Mouse (Mus musculus) thymus, adult 2 months (tissue): ENCODE results near the gene Pbxip1. TPM values are rescaled to one million over a fixed set of nuclear protein-coding genes. Genes with fewer than 3 reads are reported as not detected.

ENCODE experiments used
- DNase-seq: peaks from one replicate; pipeline ENCODE4 v3.0.0; 2021
- H3K27ac ChIP-seq: fragments of 200-500 bp; 2 replicates; pipeline ENCODE4 v1.5.1; 2012; ENCODE audit warnings: low read length, control low read depth; ENCODE audit not compliant: control insufficient read depth, insufficient read depth
- H3K27me3 ChIP-seq: fragments of 200-500 bp; 2 replicates; pipeline ENCODE4 v1.6.1; 2012; ENCODE audit warnings: mild to moderate bottlenecking, low read length, moderate library complexity, mixed read lengths; ENCODE audit not compliant: control insufficient read depth, insufficient read depth
- H3K36me3 ChIP-seq: fragments of 200-500 bp; 2 replicates; pipeline ENCODE4 v1.6.1; 2012; ENCODE audit warnings: mild to moderate bottlenecking, low read length, moderate library complexity; ENCODE audit not compliant: control insufficient read depth, insufficient read depth
- H3K4me1 ChIP-seq: fragments of 200-500 bp; replicated peaks from 2 replicates; pipeline ENCODE4 v1.6.1; 2012; ENCODE audit warnings: low read length; ENCODE audit not compliant: control insufficient read depth, insufficient read depth
- H3K4me3 ChIP-seq: fragments of 200-500 bp; 2 replicates; pipeline ENCODE4 v1.5.1; 2012; ENCODE audit warnings: mild to moderate bottlenecking, low read length, control low read depth, moderate library complexity; ENCODE audit not compliant: control insufficient read depth, insufficient read depth
- CTCF ChIP-seq: fragments of 200-500 bp; IDR thresholded peaks from 2 replicates; pipeline ENCODE4 v1.5.1; 2012; ENCODE audit warnings: mild to moderate bottlenecking, control low read depth, low read length, moderate library complexity, borderline replicate concordance; ENCODE audit not compliant: control insufficient read depth, poor library complexity, insufficient read depth; ENCODE audit errors: extremely low read depth
- POLR2A ChIP-seq: fragments of 200-500 bp; IDR thresholded peaks from 2 replicates; pipeline ENCODE4 v1.6.1; 2012; ENCODE audit warnings: mild to moderate bottlenecking, low read length, control low read depth, moderate library complexity; ENCODE audit not compliant: control insufficient read depth, poor library complexity, insufficient read depth; ENCODE audit errors: extremely low read depth
- WGBS: fragments of 180-500 bp; shearing (Covaris S2); methylation state at CpG from one replicate; pipeline ENCODE4 v1.1.7; 2018; 5-methylcytosine and 5-hydroxymethylcytosine counted together
- polyA plus RNA-seq: library from polyadenylated mRNA; depleted of rRNA; stranded (reverse); fragments of >200 nt; gene quantifications from 2 replicates; pipeline ENCODE4 v1.2.3, GENCODE M21; 2012

Pbxip1 gene
- polyA plus RNA-seq, 1 experiment: 41.6 TPM

DNA sequence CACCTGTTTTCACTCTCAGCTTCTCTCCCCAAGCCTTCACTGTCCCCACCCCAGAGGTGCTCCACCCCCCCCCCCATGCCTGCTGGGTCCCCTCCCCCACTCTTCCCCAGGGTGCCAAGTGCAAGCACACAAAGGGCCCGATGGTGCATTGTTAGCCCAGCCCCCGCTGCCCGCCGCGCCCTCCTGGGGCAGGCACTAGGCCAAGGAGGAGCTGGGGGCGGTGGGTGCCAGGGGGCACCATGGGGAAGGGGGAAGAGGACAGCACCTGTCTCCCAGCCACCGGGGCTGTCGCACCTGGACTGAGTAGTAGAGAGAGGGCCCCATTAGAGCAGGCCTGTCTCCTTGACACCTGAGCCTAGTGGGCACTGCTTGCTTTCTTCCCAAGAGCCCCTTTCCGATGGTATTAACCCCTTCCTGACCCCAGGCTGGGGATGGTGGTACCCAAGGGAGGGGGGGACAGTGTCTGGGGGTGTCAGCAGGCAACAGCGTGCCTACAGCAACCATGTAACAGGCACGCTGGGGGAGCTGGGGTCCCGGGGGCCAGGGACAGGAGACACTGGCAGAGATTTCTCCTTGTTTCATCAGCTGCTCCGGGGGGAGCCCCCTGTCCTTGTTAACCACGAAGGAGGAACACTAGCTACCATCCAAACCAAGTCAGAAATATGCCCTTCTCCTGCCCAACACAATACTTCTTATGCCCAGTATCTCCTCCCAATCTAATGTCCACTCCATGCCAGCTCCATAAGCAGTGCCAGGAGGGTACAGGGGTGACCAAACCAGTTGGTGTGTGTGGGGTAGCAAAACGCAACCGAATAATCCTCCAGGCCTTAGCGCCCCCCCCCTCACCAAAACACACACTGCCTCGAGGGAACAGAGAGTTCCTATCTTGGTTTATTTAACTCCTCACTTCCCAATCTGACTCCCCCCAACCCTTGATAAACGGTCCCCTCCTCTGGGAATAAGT, 45.5 kb upstream of the Pbxip1 start:
- TF ChIP-seq POLR2A: no peak
- no peak for TF ChIP-seq CTCF

DNA sequence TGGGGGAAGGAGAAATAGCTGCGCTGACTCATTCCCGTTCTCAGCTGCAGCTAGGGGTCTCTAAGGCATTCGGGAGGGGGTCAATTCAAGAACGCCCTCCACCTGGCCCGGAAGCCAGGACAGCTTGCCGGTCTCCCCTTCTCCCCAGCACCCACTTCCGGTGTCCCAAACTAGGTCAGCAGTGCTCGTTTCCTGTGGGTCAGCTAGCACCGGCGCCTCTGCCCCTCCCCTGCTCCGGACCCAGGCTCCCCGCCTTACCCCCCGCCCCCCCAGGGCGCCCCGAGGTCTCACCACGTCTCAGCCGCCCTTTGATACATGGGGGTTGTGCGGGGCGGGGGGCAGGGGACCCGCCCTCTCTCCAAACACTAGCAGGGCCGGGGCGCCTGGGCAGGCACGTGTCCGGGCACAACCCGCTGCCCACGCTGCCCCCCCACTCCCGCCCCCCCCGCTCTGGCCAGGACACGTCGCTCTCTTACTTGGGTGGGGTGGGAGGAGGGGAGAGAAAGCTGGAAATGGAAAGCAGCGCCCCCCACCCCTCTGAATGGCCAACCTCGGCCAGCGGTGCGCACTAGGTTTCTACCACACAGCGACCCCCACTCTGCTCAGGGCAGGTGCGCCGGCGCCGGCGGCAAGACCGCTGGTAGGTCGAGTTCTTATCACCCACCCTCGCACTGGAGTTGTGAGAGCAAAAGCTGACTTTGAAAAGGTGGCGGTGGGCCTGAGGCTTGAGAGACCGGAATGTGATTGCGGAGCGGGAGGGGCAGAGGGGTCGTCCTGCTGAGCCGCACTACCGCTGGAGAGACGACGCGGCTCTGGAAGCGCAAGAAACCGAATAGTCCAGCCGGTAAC, 44.6 kb upstream of the Pbxip1 start:
- peak overlapping the region; percentile 53 for H3K4me3 ChIP-seq
- DNase-seq: peak; percentile 29
- H3K36me3 ChIP-seq: no peaks in the 10 kb centered on the region
- H3K27me3 ChIP-seq: peaks cover 13% of the 10 kb centered on the region
- TF ChIP-seq CTCF: no peak
- no peak for TF ChIP-seq POLR2A
- peaks cover 57% of the 10 kb centered on the region for H3K4me1 ChIP-seq
- H3K27ac ChIP-seq: peak overlapping the region; percentile 77
- 3% methylated on average over 52 of the region's 56 CpGs for WGBS

More for the DNA sequence above, 45.5 kb upstream of the Pbxip1 start:
- 18% methylated on average over 19 of the region's 19 CpGs for WGBS
- Histone ChIP-seq H3K4me3 (peak overlapping the region; percentile 53), H3K27me3 (peaks cover 13% of the 10 kb centered on the region), H3K36me3 (no peaks in the 10 kb centered on the region), H3K4me1 (peaks cover 55% of the 10 kb centered on the region), H3K27ac (peak overlapping the region; percentile 77)
- peak; percentile 39 for DNase-seq

DNA sequence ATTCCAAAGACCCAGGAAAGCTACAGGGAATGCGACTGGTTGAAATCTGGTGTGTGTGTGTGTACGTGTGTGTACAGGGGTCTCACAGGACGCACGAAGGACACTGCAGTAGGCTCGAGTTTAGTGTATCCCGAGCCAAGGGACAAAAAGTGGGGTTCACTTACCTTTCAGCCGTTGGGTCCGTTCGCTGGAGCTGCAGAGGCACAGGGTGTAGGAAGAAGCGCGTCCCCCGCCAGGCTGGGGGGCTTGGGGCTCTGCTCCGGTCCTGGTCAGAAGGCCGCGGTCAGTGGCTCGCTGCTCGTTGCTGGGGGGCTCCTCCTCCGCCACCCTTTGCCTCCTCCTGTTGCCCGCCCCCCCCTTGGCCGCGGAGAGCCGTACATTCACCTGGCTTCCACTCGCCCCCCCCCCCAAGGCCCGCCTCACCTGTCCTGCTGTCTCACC, 43.6 kb upstream of the Pbxip1 start:
- WGBS: 1% methylated on average over 21 of the region's 24 CpGs

DNA sequence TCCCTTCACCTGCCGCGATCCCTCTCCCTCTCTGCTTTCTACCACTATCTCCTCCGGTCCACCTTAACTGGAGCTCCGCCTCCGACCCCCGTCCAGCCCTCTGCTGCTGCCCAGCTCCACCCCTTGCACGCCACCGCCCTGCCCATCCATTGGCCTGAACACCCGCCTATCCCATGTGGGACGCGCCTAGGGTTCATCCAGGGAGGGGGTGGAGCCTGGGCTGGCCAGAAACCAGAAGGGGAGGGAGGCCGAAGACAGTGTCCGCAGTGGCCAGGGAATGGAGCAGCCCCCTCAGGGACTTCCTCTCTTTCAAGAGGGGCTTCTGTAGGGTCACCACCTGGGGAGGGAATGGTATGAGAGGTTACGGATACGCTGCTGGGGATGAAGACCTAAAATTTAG, 42.9 kb upstream of the Pbxip1 start:
- Histone ChIP-seq H3K27me3 (peaks cover 13% of the 10 kb centered on the region), H3K27ac (peak overlapping the region; percentile 59), H3K4me1 (peaks cover 50% of the 10 kb centered on the region), H3K4me3 (peak overlapping the region; percentile 49), H3K36me3 (no peaks in the 10 kb centered on the region)
- TF ChIP-seq POLR2A (no peak), CTCF (no peak)
- WGBS: under 1% methylated on average over 15 of the region's 15 CpGs
- DNase-seq: peak; percentile 74

More for the DNA sequence above, 43.6 kb upstream of the Pbxip1 start:
- H3K27ac ChIP-seq: peak overlapping the region; percentile 3; the same call in 1 of the 2 replicates
- no peaks in the 10 kb centered on the region for H3K36me3 ChIP-seq
- peaks cover 57% of the 10 kb centered on the region for H3K4me1 ChIP-seq
- peak; percentile 12 for DNase-seq
- H3K4me3 ChIP-seq: peak overlapping the region; percentile 46
- TF ChIP-seq CTCF (no peak), POLR2A (no peak)
- peaks cover 13% of the 10 kb centered on the region for H3K27me3 ChIP-seq

DNA sequence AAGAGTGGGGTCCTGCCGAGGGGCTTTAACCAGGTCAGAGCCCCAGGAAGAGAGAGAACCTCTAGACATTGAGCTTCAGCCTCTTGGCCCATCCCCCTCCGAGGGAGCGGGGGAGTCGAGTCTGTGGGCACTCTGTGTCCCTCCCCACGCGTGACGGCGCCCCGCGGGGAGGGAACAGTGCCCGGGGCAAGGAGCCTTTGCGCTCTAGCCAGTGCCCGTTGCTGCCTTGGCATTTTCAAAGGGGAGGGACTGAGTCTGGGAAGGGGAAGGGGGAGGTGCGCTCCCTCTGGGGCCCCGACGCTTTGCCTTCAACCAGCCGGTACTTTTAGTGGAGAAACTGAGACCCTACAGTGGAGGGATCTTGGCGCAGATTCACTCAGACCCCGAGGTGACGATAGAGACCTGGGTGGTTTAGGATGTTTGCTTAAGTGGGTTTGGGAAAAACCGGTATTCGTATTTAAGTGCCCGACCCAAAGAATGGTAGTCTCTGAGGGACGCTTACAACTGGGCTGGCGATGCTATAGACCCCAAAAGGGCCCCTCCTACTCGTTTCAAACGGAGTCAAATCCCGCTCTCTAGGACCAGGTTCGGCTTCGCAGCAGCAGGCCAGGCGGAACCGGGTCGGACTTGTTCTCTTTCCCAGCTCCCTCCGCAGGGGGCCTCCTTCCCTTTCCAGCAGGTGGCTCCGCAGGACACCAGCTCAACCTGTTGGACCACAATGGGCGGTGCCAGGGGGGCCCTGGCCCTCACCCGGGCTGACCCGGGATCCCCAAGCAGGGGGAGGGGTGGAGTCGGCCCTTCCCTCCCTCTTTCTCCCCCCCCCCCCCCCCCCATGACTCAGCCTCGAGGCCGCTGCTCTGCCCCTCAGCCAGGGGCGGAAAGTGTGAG, 42.3 kb upstream of the Pbxip1 start, which contains the start of gene Zbtb7b:
Gene Zbtb7b, minus strand, starts transcription at position 771 of the 888 bp plus-strand sequence.
- TF ChIP-seq CTCF (no peak), POLR2A (no peak)
- Histone ChIP-seq H3K27ac (peak within 1 kb of the TSS; percentile 59), H3K4me1 (peaks cover 48% of the 10 kb centered on the region), H3K36me3 (no peaks in the 10 kb centered on the region), H3K4me3 (peak within 1 kb of the TSS; percentile 46), H3K27me3 (peaks cover 13% of the 10 kb centered on the region)
- 1% methylated on average over 42 of the region's 42 CpGs for WGBS
- DNase-seq: peak; percentile 29
